Comparison of ENCODE assay signal across 8 mouse cellular contexts in genomic region chr11:61408184-61409027, GRCm38 (mm10). TPM values are rescaled to one million over a fixed set of nuclear protein-coding genes. Genes with fewer than 3 reads are reported as not detected.
DNase-seq lines count a peak whose midpoint lies in the region; ATAC-seq and TF ChIP-seq lines count a peak whose summit lies in the region.

No protein-coding gene starts in this region.

- H3K4me1 ChIP-seq in heart, embryonic 13.5 days, result 0 out of 2 replicates have a peak, but pooled peaks cover 3% of the 10 kb centered on the region
- peaks cover 5% of the 10 kb centered on the region; the same call in 1 of the 2 replicates for H3K4me1 ChIP-seq in kidney, embryonic 16.5 days (ENCODE audit: insufficient read depth, low read length)
- peaks cover 4% of the 10 kb centered on the region; the same call in 1 of the 2 replicates for H3K4me1 ChIP-seq in liver, embryonic 13.5 days (replicated peaks)

- H3K9me3 ChIP-seq in heart, embryonic 13.5 days, result no peaks in the 10 kb centered on the region
- no peaks in the 10 kb centered on the region for H3K9me3 ChIP-seq in kidney, embryonic 16.5 days (ENCODE audit: low read length)
- no peaks in the 10 kb centered on the region for H3K9me3 ChIP-seq in liver, embryonic 13.5 days (replicated peaks)

- peak overlapping the region; percentile 78 for H3K4me2 ChIP-seq in heart, embryonic 13.5 days
- H3K4me2 ChIP-seq in kidney, embryonic 16.5 days (replicated peaks; ENCODE audit: low read depth, low read length), result peak overlapping the region; percentile 58
- peak overlapping the region; percentile 75 for H3K4me2 ChIP-seq in liver, embryonic 13.5 days
- peak overlapping the region; percentile 77 for H3K4me2 ChIP-seq in myocyte (ENCODE audit: low read depth)

- WGBS in heart, embryonic 13.5 days, result under 1% methylated on average over 64 of the region's 64 CpGs
- WGBS in kidney, embryonic 16.5 days, result under 1% methylated on average over 63 of the region's 64 CpGs
- under 1% methylated on average over 64 of the region's 64 CpGs for WGBS in liver, embryonic 13.5 days (ENCODE audit: insufficient replicate concordance)

- H3ac ChIP-seq in C2C12 (ENCODE audit: control insufficient read depth, insufficient read length, low read depth) (peak overlapping the region; percentile 84), myocyte (ENCODE audit: control insufficient read depth, insufficient read length) (peak overlapping the region; percentile 76)

- H3K27ac ChIP-seq in heart, embryonic 13.5 days (replicated peaks), result peak overlapping the region; percentile 96
- peak overlapping the region; percentile 88 for H3K27ac ChIP-seq in kidney, embryonic 16.5 days (ENCODE audit: low read length)
- H3K27ac ChIP-seq in liver, embryonic 13.5 days, result peak overlapping the region; percentile 78

- H3K4me3 ChIP-seq in C2C12 (ENCODE audit: insufficient read depth, poor library complexity, severe bottlenecking) (peak overlapping the region; percentile 62), myocyte (peak overlapping the region; percentile 65)
- H3K4me3 ChIP-seq in heart, embryonic 13.5 days, result peak overlapping the region; percentile 86
- H3K4me3 ChIP-seq in kidney, embryonic 16.5 days (ENCODE audit: low read length), result peak overlapping the region; percentile 85
- H3K4me3 ChIP-seq in liver, embryonic 13.5 days (replicated peaks), result peak overlapping the region; percentile 73

- H3K79me3 ChIP-seq in C2C12 (ENCODE audit: low read depth), result no peaks in the 10 kb centered on the region

- peak overlapping the region; percentile 88 for H3K9ac ChIP-seq in heart, embryonic 13.5 days
- H3K9ac ChIP-seq in kidney, embryonic 16.5 days (replicated peaks; ENCODE audit: low read length), result peak overlapping the region; percentile 86
- H3K9ac ChIP-seq in liver, embryonic 13.5 days, result peak overlapping the region; percentile 68

- TF ChIP-seq POLR2A in myocyte (IDR thresholded peaks at IDR 0.05; ENCODE audit: insufficient read length, low read depth), result peak; percentile 74

- no peaks in the 10 kb centered on the region for H3K36me3 ChIP-seq in C2C12 (ENCODE audit: control insufficient read depth, insufficient read depth)
- H3K36me3 ChIP-seq in heart, embryonic 13.5 days, result no peaks in the 10 kb centered on the region
- no peaks in the 10 kb centered on the region for H3K36me3 ChIP-seq in kidney, embryonic 16.5 days (ENCODE audit: insufficient read depth, low read length)
- H3K36me3 ChIP-seq in liver, embryonic 13.5 days, result no peaks in the 10 kb centered on the region
- no peaks in the 10 kb centered on the region for H3K36me3 ChIP-seq in myocyte (ENCODE audit: control insufficient read depth, insufficient read depth)
- no peaks in the 10 kb centered on the region for H3K36me3 ChIP-seq in splenic B cell, adult 2 months (ENCODE audit: control insufficient read depth, insufficient read depth, low read length, poor library complexity, severe bottlenecking)

- TF ChIP-seq CTCF in C2C12 (IDR thresholded peaks at IDR 0.05; ENCODE audit: control insufficient read depth, insufficient read depth, insufficient read length), result no peak

- H3K79me2 ChIP-seq in C2C12 (ENCODE audit: control insufficient read depth, insufficient read depth) (no peaks in the 10 kb centered on the region), myocyte (ENCODE audit: control insufficient read depth, insufficient read depth) (no peaks in the 10 kb centered on the region)

- ATAC-seq in erythroblast, adult 5-6 weeks (replicated peaks; ENCODE audit: low FRiP score, poor library complexity, severe bottlenecking), result peak; percentile 48; the same call in 1 of the 2 replicates
- peak; percentile 84 for ATAC-seq in heart, embryonic 13.5 days (ENCODE audit: extremely low read depth, insufficient number of reproducible peaks, low FRiP score, low TSS enrichment)
- ATAC-seq in kidney, embryonic 16.5 days (ENCODE audit: low FRiP score, low TSS enrichment), result peak; percentile 91
- ATAC-seq in liver, embryonic 13.5 days (ENCODE audit: low read depth), result peak; percentile 88

- peak; percentile 90 for DNase-seq in brain, adult 2 months (ENCODE audit: low read depth, low spot score)
- DNase-seq in liver, embryonic 13.5 days, result peak; percentile 69
- peak; percentile 8 for DNase-seq in splenic B cell, adult 2 months (ENCODE audit: low read depth, low spot score)

- H3K27me3 ChIP-seq in C2C12 (ENCODE audit: control insufficient read depth, insufficient read depth, insufficient read length), result no peaks in the 10 kb centered on the region
- peaks cover 3% of the 10 kb centered on the region; the same call in 1 of the 2 replicates for H3K27me3 ChIP-seq in heart, embryonic 13.5 days (replicated peaks)
- H3K27me3 ChIP-seq in kidney, embryonic 16.5 days (ENCODE audit: insufficient read depth, low read length), result no peaks in the 10 kb centered on the region
- H3K27me3 ChIP-seq in liver, embryonic 13.5 days, result peaks cover 17% of the 10 kb centered on the region
- no peaks in the 10 kb centered on the region for H3K27me3 ChIP-seq in myocyte (ENCODE audit: control insufficient read depth, insufficient read depth, insufficient read length)
- no peaks in the 10 kb centered on the region for H3K27me3 ChIP-seq in splenic B cell, adult 2 months (ENCODE audit: control insufficient read depth, insufficient read depth, low read length, poor library complexity, severe bottlenecking)

TF ChIP-seq in C2C12, 6 proteins besides CTCF, POLR2A, EP300 and RAD21:
- no peak for TF ChIP-seq CEBPB (IDR thresholded peaks at IDR 0.05; ENCODE audit: low read depth)
- no peak for TF ChIP-seq MYOD1 (IDR thresholded peaks at IDR 0.05; ENCODE audit: control insufficient read depth, insufficient read length, low read depth)
- TF ChIP-seq USF1 (IDR thresholded peaks at IDR 0.05; ENCODE audit: low read depth), result no peak
- TF ChIP-seq MYOG (IDR thresholded peaks at IDR 0.05; ENCODE audit: control insufficient read depth, extremely low read depth, insufficient read length), result no peak
- no peak for TF ChIP-seq FOSL1 (IDR thresholded peaks at IDR 0.05; ENCODE audit: insufficient read depth, low read length, poor library complexity, severe bottlenecking)
- no peak for TF ChIP-seq MAX (IDR thresholded peaks at IDR 0.05)

TF ChIP-seq in myocyte, 11 proteins besides CTCF, POLR2A, EP300 and RAD21:
- TF ChIP-seq USF1 (IDR thresholded peaks at IDR 0.05; ENCODE audit: low read depth) (no peak), MYOG (IDR thresholded peaks at IDR 0.05; ENCODE audit: control insufficient read depth in 1 of 3, insufficient read depth in 1 of 3, insufficient read length in 2 of 3, low read depth in 2 of 3) (peak in 1 of 3 experiments; percentile 2), POLR2AphosphoS2 (IDR thresholded peaks at IDR 0.05; ENCODE audit: insufficient read length, low read depth) (peak; percentile 34), TCF3 (IDR thresholded peaks at IDR 0.05; ENCODE audit: insufficient read length, low read depth) (no peak)

RNA-seq across cellular contexts. Expression of gene Slc47a1, which starts 30.3 kb away (rescaled TPM):
- polyA plus RNA-seq in C2C12 (2012; fragmentation: generic; extraction: Trizol) (0.02 TPM), myocyte (2012; fragmentation: generic; extraction: Trizol) (0.05 TPM)
- not detected in 2 replicates for total RNA-seq in erythroblast, adult 5-6 weeks (2015; ENCODE audit: low replicate concordance)
- not detected in 2 replicates for total RNA-seq in erythroblast, adult 5-6 weeks (2017; ENCODE audit: low replicate concordance)
- polyA plus RNA-seq in heart, embryonic 13.5 days (2015; fragmentation: Nextera tagmentation; extraction: Ambion mirVana), result 24.6 and 28.9 TPM in 2 replicates
- polyA plus RNA-seq in kidney, embryonic 16.5 days (2015; fragmentation: Nextera tagmentation; extraction: Ambion mirVana), result 39.5 and 48.8 TPM in 2 replicates
- polyA plus RNA-seq in liver, embryonic 13.5 days (2015; fragmentation: Nextera tagmentation; extraction: Ambion mirVana), result 6.0 and 7.1 TPM in 2 replicates

RNA-seq across cellular contexts. Expression of gene Rnf112, which starts 45.5 kb away (rescaled TPM):
- polyA plus RNA-seq in C2C12 (2012; fragmentation: generic; extraction: Trizol), result not detected
- not detected in 2 replicates for total RNA-seq in erythroblast, adult 5-6 weeks (2015; ENCODE audit: low replicate concordance)
- not detected in 2 replicates for total RNA-seq in erythroblast, adult 5-6 weeks (2017; ENCODE audit: low replicate concordance)
- 0.33 and 0.52 TPM in 2 replicates for polyA plus RNA-seq in heart, embryonic 13.5 days (2015; fragmentation: Nextera tagmentation; extraction: Ambion mirVana)
- 0.25 and 0.33 TPM in 2 replicates for polyA plus RNA-seq in kidney, embryonic 16.5 days (2015; fragmentation: Nextera tagmentation; extraction: Ambion mirVana)
- 0.06 and 0.09 TPM in 2 replicates for polyA plus RNA-seq in liver, embryonic 13.5 days (2015; fragmentation: Nextera tagmentation; extraction: Ambion mirVana)
- not detected for polyA plus RNA-seq in myocyte (2012; fragmentation: generic; extraction: Trizol)

Comparison
In these comparisons a context has a peak if more than half of its experiments do, and no peak if none do; other contexts are left out.
1. Peak in every context shown above with its lines: DNase-seq, ATAC-seq, H3K4me3 ChIP-seq and H3K27ac ChIP-seq.
2. DNase-seq: peak in every context shown above with its lines; median percentile 90 in brain, adult 2 months; 69 in liver, embryonic 13.5 days; 8 in splenic B cell, adult 2 months.